Comparison of ENCODE assay signal across 18 mouse cellular contexts in genomic region chr7:79021293-79021905, GRCm38 (mm10). TPM values are rescaled to one million over a fixed set of nuclear protein-coding genes. Genes with fewer than 3 reads are reported as not detected.
DNase-seq lines count a peak whose midpoint lies in the region; ATAC-seq and TF ChIP-seq lines count a peak whose summit lies in the region.
"Had no signal": no experiment of that assay in that cellular context is flagged by ENCODE, and none has a peak within 500 bp of the region (broad histone marks: within the 10 kb centered on the region; RNA-seq: fewer than 3 reads in every experiment).

No protein-coding gene starts in this region.

- H3K27ac ChIP-seq in embryonic facial prominence, embryonic 14.5 days (replicated peaks; ENCODE audit: low read depth, low read length), result peak overlapping the region; percentile 19
- H3K27ac ChIP-seq in limb, embryonic 14.5 days (replicated peaks; ENCODE audit: low read depth, low read length), result peak overlapping the region; percentile 70
- H3K27ac ChIP-seq in hindbrain, embryonic 11.5 days (ENCODE audit: low read depth, low read length), result no peak overlapping the region
- H3K27ac ChIP-seq: hindbrain, embryonic 14.5 days; liver, embryonic 12.5 days; neural tube, embryonic 13.5 days; stomach, embryonic 15.5 days had no signal

- WGBS in embryonic facial prominence, embryonic 14.5 days, result 56% methylated on average over 9 of the region's 9 CpGs
- WGBS in limb, embryonic 14.5 days, result 61% methylated on average over 9 of the region's 9 CpGs
- 73% methylated on average over 9 of the region's 9 CpGs for WGBS in hindbrain, embryonic 11.5 days

- H3K4me1 ChIP-seq in embryonic facial prominence, embryonic 14.5 days (ENCODE audit: control insufficient read depth, insufficient read depth, low read length), result no peaks in the 10 kb centered on the region
- 0 out of 2 replicates have a peak, but pooled peaks cover 3% of the 10 kb centered on the region for H3K4me1 ChIP-seq in limb, embryonic 14.5 days (ENCODE audit: control insufficient read depth, insufficient read depth, low read length)
- no peaks in the 10 kb centered on the region for H3K4me1 ChIP-seq in hindbrain, embryonic 11.5 days (replicated peaks; ENCODE audit: control insufficient read depth, insufficient read depth, low read length)
- H3K4me1 ChIP-seq: liver, embryonic 12.5 days; neural tube, embryonic 13.5 days; stomach, embryonic 15.5 days had no signal

- peak; percentile 4 for DNase-seq in embryo, embryonic 11 days
- DNase-seq in embryo, embryonic 10.5 days (ENCODE audit: low spot score), result no peak
- DNase-seq in layer of hippocampus, adult 11-12 months (ENCODE audit: low spot score), result peak; percentile 26
- no peak for DNase-seq in layer of hippocampus, adult 8-10 months (ENCODE audit: low spot score in 2 of 2)
- peak; percentile 54 for DNase-seq in embryonic facial prominence, embryonic 14.5 days (ENCODE audit: low spot score)
- DNase-seq in limb, embryonic 14.5 days (ENCODE audit: low spot score), result peak; percentile 14
- no peak for DNase-seq in hindbrain, embryonic 11.5 days (ENCODE audit: low spot score)
- DNase-seq in yolk sac, embryonic 10.5 days (ENCODE audit: low spot score), result no peak
- DNase-seq: cerebellum, adult 11 months; kidney, adult 18-20 months; kidney, postnatal 14 days had no signal

- ATAC-seq in embryonic facial prominence, embryonic 14.5 days (ENCODE audit: low read depth), result peak; percentile 82; the same call in 1 of the 2 replicates
- peak; percentile 76 for ATAC-seq in limb, embryonic 14.5 days (ENCODE audit: low FRiP score, low read depth)
- no peak for ATAC-seq in hindbrain, embryonic 11.5 days (ENCODE audit: low FRiP score)
- ATAC-seq: liver, embryonic 12.5 days had no signal

- no peaks in the 10 kb centered on the region for H3K36me3 ChIP-seq in embryonic facial prominence, embryonic 14.5 days (ENCODE audit: control insufficient read depth, insufficient read depth, low read length)
- H3K36me3 ChIP-seq in limb, embryonic 14.5 days (ENCODE audit: control insufficient read depth, insufficient read depth, low read length), result no peaks in the 10 kb centered on the region
- no peaks in the 10 kb centered on the region for H3K36me3 ChIP-seq in hindbrain, embryonic 11.5 days (ENCODE audit: control insufficient read depth, insufficient read depth, low read length)
- H3K36me3 ChIP-seq: liver, embryonic 12.5 days; neural tube, embryonic 13.5 days; stomach, embryonic 15.5 days had no signal

- TF ChIP-seq POLR2A in limb, embryonic 14.5 days (IDR thresholded peaks at IDR 0.05; ENCODE audit: borderline replicate concordance, extremely low read depth, insufficient read depth, insufficient read length), result no peak

- no peak overlapping the region for H3K9ac ChIP-seq in embryonic facial prominence, embryonic 14.5 days (ENCODE audit: low read depth, low read length)
- H3K9ac ChIP-seq in limb, embryonic 14.5 days (ENCODE audit: low read depth, low read length, severe bottlenecking), result no peak overlapping the region
- no peak overlapping the region for H3K9ac ChIP-seq in hindbrain, embryonic 11.5 days (ENCODE audit: low read depth, low read length)
- H3K9ac ChIP-seq: hindbrain, embryonic 14.5 days; liver, embryonic 12.5 days; neural tube, embryonic 13.5 days; stomach, embryonic 15.5 days had no signal

- no peaks in the 10 kb centered on the region for H3K9me3 ChIP-seq in embryonic facial prominence, embryonic 14.5 days (ENCODE audit: control insufficient read depth, low read length)
- H3K9me3 ChIP-seq in limb, embryonic 14.5 days (ENCODE audit: control insufficient read depth, low read length), result no peaks in the 10 kb centered on the region
- H3K9me3 ChIP-seq in hindbrain, embryonic 11.5 days (ENCODE audit: control insufficient read depth, low read length), result no peaks in the 10 kb centered on the region
- H3K9me3 ChIP-seq: liver, embryonic 12.5 days; neural tube, embryonic 13.5 days; stomach, embryonic 15.5 days had no signal

- H3K27me3 ChIP-seq in embryonic facial prominence, embryonic 14.5 days (replicated peaks; ENCODE audit: control insufficient read depth, insufficient read depth, low read length), result no peaks in the 10 kb centered on the region
- no peaks in the 10 kb centered on the region for H3K27me3 ChIP-seq in limb, embryonic 14.5 days (ENCODE audit: control insufficient read depth, insufficient read depth, low read length)
- H3K27me3 ChIP-seq in hindbrain, embryonic 11.5 days (ENCODE audit: control insufficient read depth, insufficient read depth, low read length), result no peaks in the 10 kb centered on the region
- H3K27me3 ChIP-seq: liver, embryonic 12.5 days; neural tube, embryonic 13.5 days; stomach, embryonic 15.5 days had no signal

- H3K4me2 ChIP-seq in embryonic facial prominence, embryonic 14.5 days (ENCODE audit: low read depth, low read length), result no peak overlapping the region
- no peak overlapping the region for H3K4me2 ChIP-seq in limb, embryonic 14.5 days (replicated peaks; ENCODE audit: low read depth, low read length, severe bottlenecking)
- H3K4me2 ChIP-seq in hindbrain, embryonic 11.5 days (replicated peaks; ENCODE audit: low read depth, low read length), result no peak overlapping the region
- H3K4me2 ChIP-seq: hindbrain, embryonic 14.5 days; liver, embryonic 12.5 days; neural tube, embryonic 13.5 days; stomach, embryonic 15.5 days had no signal

- no peak overlapping the region for H3K4me3 ChIP-seq in embryonic facial prominence, embryonic 14.5 days (ENCODE audit: low read depth, low read length)
- H3K4me3 ChIP-seq in limb, embryonic 14.5 days (replicated peaks; ENCODE audit: low read length), result no peak overlapping the region
- H3K4me3 ChIP-seq in hindbrain, embryonic 11.5 days (ENCODE audit: low read depth, low read length), result no peak overlapping the region
- H3K4me3 ChIP-seq: erythroblast, embryonic 14.5 days; liver, embryonic 12.5 days; neural tube, embryonic 13.5 days; stomach, embryonic 15.5 days had no signal

RNA-seq across cellular contexts. Expression of gene Acan, which starts 31.9 kb away (rescaled TPM):
- 1 to 10 TPM; 3.0 to 4.4 (median 4.0) TPM for total RNA-seq in layer of hippocampus, adult 8-10 months (2022)
- polyA plus RNA-seq in embryonic facial prominence, embryonic 14.5 days (2014; fragmentation: Nextera tagmentation; extraction: Ambion mirVana), result 34.1 and 49.7 TPM in 2 replicates
- 161 and 188 TPM in 2 replicates for polyA plus RNA-seq in limb, embryonic 14.5 days (2012; rRNA removed)
- polyA plus RNA-seq in limb, embryonic 14.5 days (2014; fragmentation: Nextera tagmentation; extraction: Ambion mirVana), result 61.7 and 73.3 TPM in 2 replicates
- 0.53 and 0.63 TPM in 2 replicates for polyA plus RNA-seq in hindbrain, embryonic 11.5 days (2014; fragmentation: Nextera tagmentation; extraction: Ambion mirVana)
- total RNA-seq: granulocyte monocyte progenitor cell, adult 5-6 weeks; monocyte, adult 5-6 weeks had no signal
- polyA plus RNA-seq: erythroblast, embryonic 14.5 days; liver, embryonic 12.5 days had no signal

Comparison
In these comparisons a context has a peak if more than half of its experiments do, and no peak if none do; other contexts are left out.
1. DNase-seq: peak in embryo, embryonic 11 days (single experiment), layer of hippocampus, adult 11-12 months (single experiment), embryonic facial prominence, embryonic 14.5 days (single experiment) and limb, embryonic 14.5 days (single experiment); none in embryo, embryonic 10.5 days (single experiment), layer of hippocampus, adult 8-10 months (0 of 2), hindbrain, embryonic 11.5 days (single experiment) and yolk sac, embryonic 10.5 days (single experiment).
2. RNA of gene Acan, which starts 31.9 kb away (polyA plus RNA-seq): 61.7 to 188 TPM in limb, embryonic 14.5 days and 34.1 to 49.7 TPM in embryonic facial prominence, embryonic 14.5 days; 0.53 to 0.63 TPM in hindbrain, embryonic 11.5 days; every median in the first group is over 10 times any median in the second.